Mouse (Mus musculus) ES-E14 (cell line): ENCODE data around the gene Skap1.

Experiments
- MAFK ChIP-seq: IDR thresholded peaks from 2 replicates; pipeline ENCODE4 v1.6.1; 2014; ENCODE audit warnings: mild to moderate bottlenecking, low read depth, low read length, inconsistent platforms; ENCODE audit not compliant: insufficient read depth
- ZNF384 ChIP-seq: IDR thresholded peaks from 2 replicates; pipeline ENCODE4 v1.6.1; 2012; ENCODE audit warnings: low read depth, low read length, inconsistent platforms

GRCm38 (mm10) chr11:96711670-96712069, 247.3 kb downstream of the Skap1 start:
- TF ChIP-seq ZNF384 (no peak), MAFK (no peak)
